Mouse (Mus musculus): Measurements from ENCODE around the gene Gsg1l. TPM values are rescaled to one million over a fixed set of nuclear protein-coding genes. Genes with fewer than 3 reads are reported as not detected.

The Gsg1l gene
- polyA plus RNA-seq, 1 experiment = not detected

GRCm38 (mm10) chr7:126035332-126035731 is 46.9 kb downstream of the Gsg1l start:
- H3K27ac ChIP-seq (ENCODE audit: insufficient read depth, low read length) = no peak overlapping the region
- TF ChIP-seq EP300 (IDR thresholded peaks at IDR 0.05; ENCODE audit: insufficient read depth, low read depth, low read length) = no peak
- no peak for TF ChIP-seq POLR2A (IDR thresholded peaks at IDR 0.05; ENCODE audit: insufficient read depth, low read length)
- no peak for TF ChIP-seq CTCF (IDR thresholded peaks at IDR 0.05; ENCODE audit: low read depth, low read length)
- no peaks in the 10 kb centered on the region for H3K9me3 ChIP-seq (replicated peaks; ENCODE audit: control insufficient read depth, insufficient read depth, low read length, poor library complexity, severe bottlenecking)
- H3K36me3 ChIP-seq (ENCODE audit: control insufficient read depth, insufficient read depth, low read length, poor library complexity, severe bottlenecking) = no peaks in the 10 kb centered on the region
- H3K9ac ChIP-seq (ENCODE audit: low read depth, poor library complexity, severe bottlenecking) = no peak overlapping the region
- no peaks in the 10 kb centered on the region for H3K27me3 ChIP-seq (ENCODE audit: control insufficient read depth, insufficient read depth, low read length, poor library complexity, severe bottlenecking)
- no peaks in the 10 kb centered on the region for H3K4me1 ChIP-seq (ENCODE audit: control insufficient read depth, insufficient read depth, low read length)
- H3K4me3 ChIP-seq (ENCODE audit: low read depth, low read length) = no peak overlapping the region

GRCm38 (mm10) chr7:126032776-126033209 is 49.4 kb downstream of the Gsg1l start:
- no peak overlapping the region for H3K27ac ChIP-seq (ENCODE audit: insufficient read depth, low read length)
- H3K9ac ChIP-seq (ENCODE audit: low read depth, poor library complexity, severe bottlenecking) = no peak overlapping the region

GRCm38 (mm10) chr7:126032365-126032755 is 49.9 kb downstream of the Gsg1l start:
- Histone ChIP-seq H3K27me3 (ENCODE audit: control insufficient read depth, insufficient read depth, low read length, poor library complexity, severe bottlenecking) (no peaks in the 10 kb centered on the region), H3K9ac (ENCODE audit: low read depth, poor library complexity, severe bottlenecking) (no peak overlapping the region), H3K4me1 (ENCODE audit: control insufficient read depth, insufficient read depth, low read length) (no peaks in the 10 kb centered on the region), H3K36me3 (ENCODE audit: control insufficient read depth, insufficient read depth, low read length, poor library complexity, severe bottlenecking) (no peaks in the 10 kb centered on the region), H3K27ac (ENCODE audit: insufficient read depth, low read length) (no peak overlapping the region), H3K9me3 (replicated peaks; ENCODE audit: control insufficient read depth, insufficient read depth, low read length, poor library complexity, severe bottlenecking) (no peaks in the 10 kb centered on the region), H3K4me3 (ENCODE audit: low read depth, low read length) (no peak overlapping the region)
- TF ChIP-seq CTCF (IDR thresholded peaks at IDR 0.05; ENCODE audit: low read depth, low read length) (no peak), EP300 (IDR thresholded peaks at IDR 0.05; ENCODE audit: insufficient read depth, low read depth, low read length) (no peak), POLR2A (IDR thresholded peaks at IDR 0.05; ENCODE audit: insufficient read depth, low read length) (no peak)

More at GRCm38 (mm10) chr7:126032776-126033209, 49.4 kb downstream of the Gsg1l start:
- Histone ChIP-seq H3K27me3 (ENCODE audit: control insufficient read depth, insufficient read depth, low read length, poor library complexity, severe bottlenecking) (no peaks in the 10 kb centered on the region), H3K4me1 (ENCODE audit: control insufficient read depth, insufficient read depth, low read length) (no peaks in the 10 kb centered on the region), H3K4me3 (ENCODE audit: low read depth, low read length) (no peak overlapping the region), H3K36me3 (ENCODE audit: control insufficient read depth, insufficient read depth, low read length, poor library complexity, severe bottlenecking) (no peaks in the 10 kb centered on the region), H3K9me3 (replicated peaks; ENCODE audit: control insufficient read depth, insufficient read depth, low read length, poor library complexity, severe bottlenecking) (no peaks in the 10 kb centered on the region)
- TF ChIP-seq CTCF (IDR thresholded peaks at IDR 0.05; ENCODE audit: low read depth, low read length) = no peak
- no peak for TF ChIP-seq EP300 (IDR thresholded peaks at IDR 0.05; ENCODE audit: insufficient read depth, low read depth, low read length)
- no peak for TF ChIP-seq POLR2A (IDR thresholded peaks at IDR 0.05; ENCODE audit: insufficient read depth, low read length)

- no peak for TF ChIP-seq CTCF (IDR thresholded peaks at IDR 0.05; ENCODE audit: low read depth, low read length)
- no peak for TF ChIP-seq EP300 (IDR thresholded peaks at IDR 0.05; ENCODE audit: insufficient read depth, low read depth, low read length)
- no peak for TF ChIP-seq POLR2A (IDR thresholded peaks at IDR 0.05; ENCODE audit: insufficient read depth, low read length)
- Histone ChIP-seq H3K9me3 (replicated peaks; ENCODE audit: control insufficient read depth, insufficient read depth, low read length, poor library complexity, severe bottlenecking) (no peaks in the 10 kb centered on the region), H3K4me3 (ENCODE audit: low read depth, low read length) (no peak overlapping the region), H3K9ac (ENCODE audit: low read depth, poor library complexity, severe bottlenecking) (no peak overlapping the region), H3K27ac (ENCODE audit: insufficient read depth, low read length) (no peak overlapping the region), H3K27me3 (ENCODE audit: control insufficient read depth, insufficient read depth, low read length, poor library complexity, severe bottlenecking) (no peaks in the 10 kb centered on the region), H3K36me3 (ENCODE audit: control insufficient read depth, insufficient read depth, low read length, poor library complexity, severe bottlenecking) (no peaks in the 10 kb centered on the region), H3K4me1 (ENCODE audit: control insufficient read depth, insufficient read depth, low read length) (no peaks in the 10 kb centered on the region)
These were observed 50.4 kb downstream of the Gsg1l start for GRCm38 (mm10) chr7:126031598-126032364.

- Histone ChIP-seq H3K4me3 (ENCODE audit: low read depth, low read length) (no peak overlapping the region), H3K27ac (ENCODE audit: insufficient read depth, low read length) (no peak overlapping the region), H3K27me3 (ENCODE audit: control insufficient read depth, insufficient read depth, low read length, poor library complexity, severe bottlenecking) (no peaks in the 10 kb centered on the region), H3K36me3 (ENCODE audit: control insufficient read depth, insufficient read depth, low read length, poor library complexity, severe bottlenecking) (no peaks in the 10 kb centered on the region), H3K9ac (ENCODE audit: low read depth, poor library complexity, severe bottlenecking) (no peak overlapping the region), H3K9me3 (replicated peaks; ENCODE audit: control insufficient read depth, insufficient read depth, low read length, poor library complexity, severe bottlenecking) (no peaks in the 10 kb centered on the region), H3K4me1 (ENCODE audit: control insufficient read depth, insufficient read depth, low read length) (no peaks in the 10 kb centered on the region)
- TF ChIP-seq EP300 (IDR thresholded peaks at IDR 0.05; ENCODE audit: insufficient read depth, low read depth, low read length) (no peak), POLR2A (IDR thresholded peaks at IDR 0.05; ENCODE audit: insufficient read depth, low read length) (no peak), CTCF (IDR thresholded peaks at IDR 0.05; ENCODE audit: low read depth, low read length) (no peak)
These were observed 54.8 kb downstream of the Gsg1l start for GRCm38 (mm10) chr7:126027410-126027809.

GRCm38 (mm10) chr7:126026600-126026999 is 55.6 kb downstream of the Gsg1l start:
- Histone ChIP-seq H3K9me3 (replicated peaks; ENCODE audit: control insufficient read depth, insufficient read depth, low read length, poor library complexity, severe bottlenecking) (no peaks in the 10 kb centered on the region), H3K27me3 (ENCODE audit: control insufficient read depth, insufficient read depth, low read length, poor library complexity, severe bottlenecking) (no peaks in the 10 kb centered on the region), H3K4me3 (ENCODE audit: low read depth, low read length) (no peak overlapping the region), H3K27ac (ENCODE audit: insufficient read depth, low read length) (no peak overlapping the region), H3K4me1 (ENCODE audit: control insufficient read depth, insufficient read depth, low read length) (no peaks in the 10 kb centered on the region), H3K9ac (ENCODE audit: low read depth, poor library complexity, severe bottlenecking) (no peak overlapping the region), H3K36me3 (ENCODE audit: control insufficient read depth, insufficient read depth, low read length, poor library complexity, severe bottlenecking) (no peaks in the 10 kb centered on the region)
- TF ChIP-seq EP300 (IDR thresholded peaks at IDR 0.05; ENCODE audit: insufficient read depth, low read depth, low read length) (no peak), CTCF (IDR thresholded peaks at IDR 0.05; ENCODE audit: low read depth, low read length) (no peak), POLR2A (IDR thresholded peaks at IDR 0.05; ENCODE audit: insufficient read depth, low read length) (no peak)

Measured in ES-Bruce4 (cell line).